Mouse (Mus musculus) forebrain, embryonic 16.5 days (tissue): ENCODE data around the gene Nsmce1. TPM values are rescaled to one million over a fixed set of nuclear protein-coding genes. Genes with fewer than 3 reads are reported as not detected.
"Not testable (repeated sequence)": the region's sequence is repeated elsewhere in the genome, so short reads cannot be mapped to it uniquely, and the experiment has no call there.

Experiments used
- ATAC-seq: fragments of 200-750 bp; cut with Nextera tagmentation; 2 replicates; pipeline ENCODE4 v1.8.0; 2017; ENCODE audit warnings: mild to moderate bottlenecking, moderate library complexity
- H3K27ac ChIP-seq: fragments of 300-500 bp; sonication (generic); 2 replicates; pipeline ENCODE4 v1.5.1; 2014; ENCODE audit warnings: low read length, control low read depth
- H3K27me3 ChIP-seq: fragments of 300-500 bp; sonication (generic); replicated peaks from 2 replicates; pipeline ENCODE4 v1.6.1; 2014; ENCODE audit warnings: low read length; ENCODE audit not compliant: control insufficient read depth, insufficient read depth
- H3K36me3 ChIP-seq: fragments of 300-500 bp; sonication (generic); 2 replicates; pipeline ENCODE4 v1.6.1; 2014; ENCODE audit not compliant: control insufficient read depth, insufficient read depth
- H3K4me1 ChIP-seq: fragments of 300-500 bp; sonication (generic); replicated peaks from 2 replicates; pipeline ENCODE4 v1.6.1; 2014; ENCODE audit warnings: low read length; ENCODE audit not compliant: control insufficient read depth, insufficient read depth
- H3K4me2 ChIP-seq: fragments of 300-500 bp; sonication (generic); 2 replicates; pipeline ENCODE4 v1.6.1; 2014; ENCODE audit warnings: mild to moderate bottlenecking, low read length, control low read depth
- H3K4me3 ChIP-seq: fragments of 300-500 bp; sonication (generic); replicated peaks from 2 replicates; pipeline ENCODE4 v1.5.1; 2014; ENCODE audit warnings: mild to moderate bottlenecking, low read length, control low read depth
- H3K9ac ChIP-seq: fragments of 300-500 bp; sonication (generic); replicated peaks from 2 replicates; pipeline ENCODE4 v1.6.1; 2014; ENCODE audit warnings: low read depth, low read length, control low read depth
- H3K9me3 ChIP-seq: fragments of 300-500 bp; sonication (generic); 2 replicates; pipeline ENCODE4 v1.6.1; 2016; ENCODE audit warnings: low read length; ENCODE audit not compliant: control insufficient read depth
- WGBS: fragments of 180-500 bp; shearing (Covaris S2); extraction: QIAGEN DNeasy Blood & Tissue Kit; methylation state at CpG from one replicate; pipeline ENCODE4 v1.1.7; 2014; 5-methylcytosine and 5-hydroxymethylcytosine counted together
- polyA plus RNA-seq: library from polyadenylated mRNA; unstranded; fragments of >200 nt; fragmentation: Nextera tagmentation; extraction: Ambion mirVana; gene quantifications from 2 replicates; pipeline ENCODE4 v1.2.1, GENCODE M21; 2015

Nsmce1 gene
- polyA plus RNA-seq, 1 experiment from 2014 or later = 114 TPM

DNA sequence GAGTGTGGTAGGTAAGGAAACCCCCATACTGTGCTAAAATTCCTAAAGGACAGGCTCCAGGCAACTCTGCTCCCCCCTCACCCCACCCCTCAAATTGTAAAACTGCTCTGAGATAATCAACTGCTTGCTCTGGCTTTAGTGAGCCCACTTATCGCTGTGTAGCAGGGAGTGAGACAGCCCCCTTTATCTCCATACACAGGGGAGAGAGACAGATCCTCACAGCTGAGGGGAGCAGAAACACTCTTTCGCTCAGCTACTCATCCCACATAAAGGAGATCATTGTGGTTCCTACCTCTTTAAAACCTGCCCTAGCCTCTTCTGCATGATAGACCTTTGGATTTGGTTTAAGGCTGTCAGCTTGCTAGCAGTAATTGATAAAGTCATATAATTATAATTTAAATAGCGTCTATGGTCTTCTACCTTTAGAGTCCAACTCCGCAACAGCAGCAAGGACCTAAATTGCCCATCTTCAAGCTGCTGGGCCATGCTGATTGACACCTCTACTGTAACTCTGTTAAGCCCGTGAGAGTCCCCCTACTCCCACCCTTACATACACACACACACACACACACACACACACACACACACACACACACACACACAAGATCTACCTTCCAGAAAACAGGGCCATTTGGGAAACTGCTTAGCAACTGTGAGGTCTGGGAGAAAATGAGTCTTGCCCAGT is 62.4 kb downstream of the Nsmce1 start:
- H3K4me3 ChIP-seq, H3K4me2 ChIP-seq, H3K4me1 ChIP-seq, H3K27me3 ChIP-seq, H3K9me3 ChIP-seq, H3K27ac ChIP-seq, ATAC-seq, H3K9ac ChIP-seq, H3K36me3 ChIP-seq: not testable (repeated sequence)
- WGBS = 87% methylated on average over 5 of the region's 5 CpGs

DNA sequence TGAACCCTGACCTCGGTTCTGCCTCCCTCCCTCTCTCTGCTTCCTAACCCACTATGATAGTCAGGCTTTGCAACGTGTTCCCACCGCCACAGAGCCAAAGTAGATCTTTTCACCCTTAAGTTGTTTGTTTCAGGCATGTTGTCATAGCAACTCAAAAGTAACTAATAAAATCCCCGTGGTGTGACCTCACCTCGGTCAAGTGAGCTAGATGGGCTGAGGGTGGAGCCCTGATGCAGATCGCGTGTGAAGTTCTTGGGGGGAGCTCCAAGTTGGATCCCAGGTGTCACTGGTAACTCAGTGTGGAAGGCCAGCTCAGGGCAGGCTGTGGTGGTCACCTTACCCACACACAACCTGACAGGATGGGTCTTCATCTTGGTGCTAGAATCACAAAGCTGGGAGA is 63.0 kb downstream of the Nsmce1 start:
- no peak for ATAC-seq
- H3K9me3 ChIP-seq = peaks cover 9% of the 10 kb centered on the region
- no peak overlapping the region for H3K4me3 ChIP-seq
- 77% methylated on average over 7 of the region's 7 CpGs for WGBS
- H3K27me3 ChIP-seq = no peaks in the 10 kb centered on the region; the same call in 1 of the 2 replicates
- H3K4me2 ChIP-seq = no peak overlapping the region
- H3K4me1 ChIP-seq = no peaks in the 10 kb centered on the region
- H3K36me3 ChIP-seq = no peaks in the 10 kb centered on the region
- no peak overlapping the region for H3K27ac ChIP-seq
- H3K9ac ChIP-seq = no peak overlapping the region

DNA sequence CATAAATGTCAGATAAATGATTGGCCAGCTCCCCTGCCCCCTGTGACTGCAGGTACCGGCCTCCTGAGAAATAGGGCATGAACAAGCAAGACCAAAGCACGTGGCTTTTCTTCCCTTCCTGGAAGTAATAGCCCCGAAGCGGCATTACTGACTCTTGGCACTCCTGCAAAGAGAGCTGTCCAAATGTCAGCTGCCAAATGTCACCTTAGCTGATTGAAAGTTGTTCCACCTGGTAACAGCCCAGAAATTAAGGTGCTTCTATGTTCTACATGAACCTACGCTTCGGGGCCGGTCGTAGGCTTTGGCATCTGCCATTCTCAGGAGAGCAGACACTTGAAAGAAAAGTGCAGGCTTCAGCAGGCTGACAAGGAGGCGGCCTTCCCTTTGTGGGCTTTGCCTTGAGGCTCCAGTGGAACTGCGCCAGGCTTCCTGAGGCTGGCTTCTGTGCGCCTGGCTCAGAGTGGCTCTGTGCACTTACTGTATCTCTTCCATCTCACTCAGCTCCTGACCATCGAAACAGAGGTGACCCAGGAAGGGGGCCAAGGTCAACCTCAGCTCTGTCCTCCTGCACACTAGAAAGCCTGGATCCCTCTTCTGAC is 63.8 kb downstream of the Nsmce1 start:
- ATAC-seq = no peak
- H3K4me3 ChIP-seq = no peak overlapping the region
- no peak overlapping the region for H3K9ac ChIP-seq
- no peak overlapping the region for H3K4me2 ChIP-seq
- H3K4me1 ChIP-seq = no peaks in the 10 kb centered on the region
- no peaks in the 10 kb centered on the region for H3K36me3 ChIP-seq
- peaks cover 9% of the 10 kb centered on the region for H3K9me3 ChIP-seq
- no peaks in the 10 kb centered on the region; the same call in 1 of the 2 replicates for H3K27me3 ChIP-seq
- no peak overlapping the region for H3K27ac ChIP-seq
- WGBS = 74% methylated on average over 12 of the region's 12 CpGs

DNA sequence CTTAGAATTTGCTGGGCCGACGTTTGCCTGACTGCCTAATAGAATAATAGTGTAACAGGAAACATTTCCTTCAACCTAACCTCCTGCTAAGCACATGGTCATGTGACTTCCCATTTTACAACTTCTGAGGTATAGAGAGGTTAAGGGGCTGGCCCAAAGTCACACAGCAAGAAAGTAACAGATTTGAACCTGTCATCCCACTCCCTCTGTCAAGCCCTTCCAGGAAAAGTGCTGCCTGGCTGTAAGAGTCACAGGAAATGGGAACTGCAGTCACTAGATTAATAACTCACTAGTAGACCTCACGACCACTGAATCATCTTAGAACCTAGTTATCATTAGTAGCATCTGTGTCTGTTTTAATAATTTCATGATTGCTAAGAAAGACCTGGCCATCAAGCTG is 68.3 kb downstream of the Nsmce1 start:
- ATAC-seq = no peak
- Histone ChIP-seq H3K4me2 (no peak overlapping the region), H3K9me3 (no peaks in the 10 kb centered on the region), H3K36me3 (no peaks in the 10 kb centered on the region), H3K4me1 (no peaks in the 10 kb centered on the region), H3K27me3 (no peaks in the 10 kb centered on the region), H3K4me3 (no peak overlapping the region), H3K9ac (no peak overlapping the region), H3K27ac (no peak overlapping the region)
- 71% methylated on average over 3 of the region's 3 CpGs for WGBS

DNA sequence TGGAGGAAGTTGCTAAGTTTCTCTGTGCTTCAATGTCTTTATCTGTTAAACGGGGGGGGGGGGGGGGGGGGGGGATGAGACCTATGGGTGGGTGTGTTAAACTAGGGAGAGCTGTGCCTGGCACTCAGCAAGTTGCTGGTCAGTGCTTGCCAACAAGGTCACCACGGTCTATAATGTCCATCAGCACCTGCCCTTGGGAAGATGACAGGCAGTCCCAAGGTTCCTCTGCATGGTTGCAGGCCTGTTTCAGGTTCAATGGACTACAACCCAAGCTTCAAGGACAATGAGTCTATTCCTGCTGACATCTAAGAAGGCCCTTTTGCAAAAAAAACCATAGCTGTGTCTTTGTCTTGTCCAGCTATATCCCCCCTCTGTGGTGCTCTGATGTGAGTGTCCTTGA is 69.5 kb downstream of the Nsmce1 start:
- H3K9me3 ChIP-seq = no peaks in the 10 kb centered on the region
- H3K4me1 ChIP-seq = no peaks in the 10 kb centered on the region
- no peaks in the 10 kb centered on the region for H3K36me3 ChIP-seq
- no peaks in the 10 kb centered on the region for H3K27me3 ChIP-seq
- no peak overlapping the region for H3K4me3 ChIP-seq
- ATAC-seq = no peak
- H3K27ac ChIP-seq = no peak overlapping the region
- no peak overlapping the region for H3K4me2 ChIP-seq
- 100% methylated on average over 1 of the region's 2 CpGs for WGBS
- no peak overlapping the region for H3K9ac ChIP-seq

DNA sequence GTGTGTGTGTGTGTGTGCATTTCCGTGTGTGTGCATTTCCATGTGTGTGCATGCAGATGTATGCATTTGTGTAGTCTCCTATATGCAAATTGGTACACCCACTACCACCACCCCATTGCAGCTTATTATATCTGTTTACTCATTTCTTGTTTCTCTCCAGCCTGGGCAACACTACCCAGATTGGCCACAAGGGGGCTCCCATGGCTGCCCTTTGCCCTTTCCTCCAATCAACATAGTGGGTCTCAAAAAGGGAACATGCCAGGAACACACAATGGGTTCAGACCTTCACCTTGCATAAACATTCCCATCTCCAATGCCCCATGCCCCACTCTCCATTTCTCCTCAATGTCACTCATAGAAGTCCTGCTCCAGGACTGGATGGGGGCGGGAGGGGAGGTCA is 71.2 kb downstream of the Nsmce1 start:
- H3K9ac ChIP-seq = no peak overlapping the region
- no peak for ATAC-seq
- WGBS = 74% methylated on average over 2 of the region's 2 CpGs
- no peak overlapping the region for H3K27ac ChIP-seq
- H3K4me3 ChIP-seq = no peak overlapping the region
- no peaks in the 10 kb centered on the region for H3K36me3 ChIP-seq
- no peaks in the 10 kb centered on the region for H3K27me3 ChIP-seq
- H3K4me1 ChIP-seq = no peaks in the 10 kb centered on the region
- no peak overlapping the region for H3K4me2 ChIP-seq
- no peaks in the 10 kb centered on the region for H3K9me3 ChIP-seq

DNA sequence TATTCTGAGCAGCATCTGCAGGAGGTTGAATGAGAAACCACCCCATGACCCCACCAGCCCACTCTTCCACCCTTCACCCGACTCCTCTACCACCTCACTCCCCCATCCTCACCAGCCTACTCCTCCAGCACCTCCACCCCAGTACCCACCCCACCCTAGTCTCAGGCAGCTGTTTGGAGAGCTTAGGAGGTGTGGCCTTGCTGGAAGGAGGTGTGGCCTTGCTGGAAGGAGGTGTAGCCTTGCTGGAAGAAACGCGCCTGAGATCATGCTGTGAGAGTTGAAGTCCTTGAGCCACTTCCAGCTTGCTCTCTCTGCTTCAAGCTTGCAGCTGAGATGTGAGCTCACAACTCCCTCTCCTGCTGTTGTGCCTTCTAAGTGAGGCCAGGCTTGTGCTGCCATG is 73.0 kb downstream of the Nsmce1 start:
- no peak overlapping the region for H3K4me2 ChIP-seq
- H3K9me3 ChIP-seq = no peaks in the 10 kb centered on the region
- no peak overlapping the region for H3K4me3 ChIP-seq
- no peaks in the 10 kb centered on the region for H3K27me3 ChIP-seq
- H3K27ac ChIP-seq = no peak overlapping the region
- no peaks in the 10 kb centered on the region for H3K36me3 ChIP-seq
- no peak for ATAC-seq
- 25% methylated on average over 3 of the region's 3 CpGs for WGBS
- H3K4me1 ChIP-seq = no peaks in the 10 kb centered on the region
- H3K9ac ChIP-seq = no peak overlapping the region

Other genes starting within 250 kb of the Nsmce1 start
- gene Kdm8, start 46.9 kb downstream of the Nsmce1 start, polyA plus RNA-seq = 4.5 and 4.8 TPM in 2 replicates
- 2.4 and 2.5 TPM in 2 replicates for gene Il4ra, start 60.5 kb upstream of the Nsmce1 start, polyA plus RNA-seq
- 0.22 and 0.37 TPM in 2 replicates for gene Il21r, start 111.8 kb upstream of the Nsmce1 start, polyA plus RNA-seq
- 40.6 and 42.4 TPM in 2 replicates for gene Gtf3c1, start 216.2 kb upstream of the Nsmce1 start, polyA plus RNA-seq
- gene D430042O09Rik, start 216.3 kb upstream of the Nsmce1 start, polyA plus RNA-seq = 9.5 and 10.2 TPM in 2 replicates